Mouse (Mus musculus) heart, adult 11 months (tissue): Measurements from ENCODE around the gene Mid1.
"Not testable (repeated sequence)": the region's sequence is repeated elsewhere in the genome, so short reads cannot be mapped to it uniquely, and the experiment has no call there.

Experiments
- DNase-seq: peaks from one replicate; pipeline ENCODE4 v3.0.0; 2022

The Mid1 gene

GRCm38 (mm10) chrX:170003536-170003935 lies 318.5 kb downstream of the Mid1 start:
- DNase-seq, result peak; percentile 96

DNA sequence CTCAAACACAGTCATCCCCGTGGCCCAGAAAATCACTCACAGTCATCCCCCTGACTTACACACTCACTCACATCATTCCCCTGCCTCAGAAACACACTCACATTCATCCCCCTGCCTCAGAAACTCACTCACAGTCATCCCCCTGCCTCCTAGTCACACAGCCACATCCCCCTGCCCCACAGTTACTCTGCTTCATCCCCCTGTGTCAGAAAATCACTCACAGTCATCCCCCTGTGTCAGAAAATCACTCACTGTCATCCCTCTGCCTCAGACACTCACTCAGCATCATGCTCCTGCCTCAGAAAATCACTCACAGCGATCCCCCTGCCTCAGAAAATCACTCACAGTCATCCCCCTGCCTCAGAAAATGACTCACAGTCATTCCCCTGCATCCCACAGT lies 319.2 kb downstream of the Mid1 start:
- peak; percentile 97 for DNase-seq

GRCm38 (mm10) chrX:170004793-170005192 lies 319.8 kb downstream of the Mid1 start:
- not testable (repeated sequence) for DNase-seq

DNA sequence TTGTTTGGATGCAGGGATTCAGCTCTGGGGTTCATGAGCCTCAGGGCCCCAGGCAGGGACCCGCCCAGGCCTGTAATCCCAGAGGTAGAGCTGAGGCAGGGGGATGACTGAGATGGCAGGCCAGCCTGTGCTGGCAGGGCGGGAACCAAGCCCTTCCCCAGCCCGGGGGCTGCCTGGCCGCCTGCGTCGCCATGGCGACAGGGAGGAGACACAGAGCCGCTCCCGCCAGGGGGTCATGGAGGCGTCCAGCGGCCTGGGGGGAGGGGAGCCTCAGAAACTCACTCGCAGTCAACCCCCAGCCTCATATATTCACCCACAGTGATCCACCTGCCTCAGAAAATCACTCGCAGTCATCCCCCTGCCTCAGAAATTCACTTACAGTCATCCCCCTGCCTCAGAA lies 320.2 kb downstream of the Mid1 start:
- peak; percentile 98 for DNase-seq

GRCm38 (mm10) chrX:170005695-170006297 lies 320.8 kb downstream of the Mid1 start:
- peak; percentile 96 for DNase-seq

DNA sequence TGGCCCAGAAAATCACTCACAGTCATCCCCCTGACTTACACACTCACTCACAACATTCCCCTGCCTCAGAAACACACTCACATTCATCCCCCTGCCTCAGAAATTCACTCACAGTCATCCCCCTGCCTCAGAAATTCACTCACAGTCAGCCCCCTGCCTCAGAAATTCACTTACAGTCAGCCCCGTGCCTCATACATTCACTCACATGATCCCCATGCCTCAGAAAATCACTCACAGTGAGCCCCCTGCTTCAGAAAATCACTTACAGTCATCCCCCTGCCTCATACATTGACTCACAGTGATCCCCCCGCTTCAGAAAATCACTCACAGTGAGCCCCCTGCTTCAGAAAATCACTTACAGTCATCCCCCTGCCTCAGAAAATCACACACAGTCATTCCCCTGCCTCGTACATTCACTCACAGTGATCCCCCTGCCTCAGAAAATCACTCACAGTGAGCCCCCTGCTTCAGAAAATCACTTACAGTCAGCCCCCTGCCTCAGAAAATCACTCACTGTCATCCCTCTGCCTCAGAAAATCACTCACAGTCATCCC lies 321.8 kb downstream of the Mid1 start:
- DNase-seq, result peak; percentile 97

- DNase-seq, result peak; percentile 97
Observed at GRCm38 (mm10) chrX:170007375-170008178, 322.6 kb downstream of the Mid1 start.

DNA sequence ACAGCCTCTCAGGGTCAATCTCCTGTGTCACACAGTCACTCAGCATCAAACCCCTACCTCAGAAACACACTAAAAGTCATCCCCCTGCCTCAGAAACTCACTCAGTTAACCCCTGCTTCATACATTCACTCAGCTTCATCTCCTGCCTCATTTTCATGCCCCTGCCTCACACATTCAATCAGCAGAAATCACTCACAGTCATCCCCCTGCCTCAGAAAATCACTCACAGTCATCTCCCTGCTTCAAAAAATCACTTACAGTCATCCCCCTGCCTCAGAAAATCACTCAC lies 323.1 kb downstream of the Mid1 start:
- not testable (repeated sequence) for DNase-seq

GRCm38 (mm10) chrX:170008584-170008983 lies 323.6 kb downstream of the Mid1 start:
- DNase-seq, result not testable (repeated sequence)

GRCm38 (mm10) chrX:170009016-170009750 lies 324.2 kb downstream of the Mid1 start, which contains the start of gene Gm21887:
TSS of gene Gm21887 (plus strand) at chrX:170009659.
- DNase-seq, result peak; percentile 100

DNA sequence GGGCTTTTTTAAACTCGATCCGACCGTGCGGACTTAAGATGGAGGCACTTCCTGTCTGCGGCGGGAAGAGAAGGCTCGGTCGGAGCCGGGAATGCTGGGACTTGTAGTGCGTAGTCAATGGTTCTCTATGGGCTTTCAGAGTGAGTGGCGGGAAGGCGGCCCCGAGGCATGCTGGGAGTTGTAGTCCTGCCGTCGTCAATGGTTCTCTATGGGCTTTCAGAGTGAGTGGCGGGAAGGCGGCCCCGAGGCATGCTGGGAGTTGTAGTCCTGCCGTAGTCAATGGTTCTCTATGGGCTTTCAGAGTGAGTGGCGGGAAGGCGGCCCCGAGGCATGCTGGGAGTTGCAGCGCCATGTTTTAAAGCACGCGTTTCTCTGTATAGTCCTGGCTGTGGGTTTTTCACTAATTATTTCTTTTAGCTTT lies 324.8 kb downstream of the Mid1 start:
- peak; percentile 100 for DNase-seq

DNA sequence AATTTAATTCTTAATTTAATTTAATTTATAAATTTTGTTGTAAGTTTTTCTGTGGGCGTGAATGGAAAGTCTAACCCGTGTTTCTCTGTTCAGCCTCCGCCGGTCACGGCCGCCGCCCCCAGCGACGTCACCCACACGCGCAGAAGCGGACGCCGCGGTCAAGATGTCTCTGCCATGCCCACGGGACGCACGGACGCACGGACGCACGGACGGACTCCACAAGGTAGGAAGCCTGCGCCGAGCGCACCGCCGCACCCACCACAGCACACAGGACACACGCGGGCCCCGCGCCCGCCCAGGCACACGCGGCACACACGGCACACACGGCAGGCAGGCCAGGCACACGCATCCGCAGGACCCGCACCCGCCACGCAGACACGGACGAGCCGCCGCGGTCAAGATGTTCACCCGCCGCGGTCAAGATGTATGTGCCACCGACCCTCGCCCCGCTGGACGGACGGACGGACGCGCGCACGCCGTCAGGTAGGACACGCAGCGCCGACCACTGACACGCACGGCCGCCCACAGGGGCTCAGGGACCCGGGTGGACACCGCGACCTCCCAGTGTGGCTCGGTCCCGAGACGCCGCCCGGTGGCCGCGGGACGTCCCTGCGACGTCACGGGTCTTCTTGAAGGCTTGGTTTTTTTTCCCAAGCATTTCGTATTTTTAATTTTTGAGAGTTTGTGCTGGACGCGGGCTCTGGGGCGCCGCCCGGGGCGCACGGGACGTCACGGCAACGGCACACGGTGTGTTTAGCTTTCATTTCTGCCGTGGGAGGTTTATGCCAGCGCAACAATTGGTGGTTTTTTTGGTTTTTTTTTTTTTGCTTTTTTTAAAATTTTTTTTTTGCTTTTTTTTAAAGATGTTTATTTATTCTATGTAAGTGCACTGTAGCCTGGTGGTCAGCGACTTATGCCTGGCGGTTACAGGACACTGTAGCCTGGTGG lies 325.9 kb downstream of the Mid1 start:
- DNase-seq, result peak; percentile 99

DNA sequence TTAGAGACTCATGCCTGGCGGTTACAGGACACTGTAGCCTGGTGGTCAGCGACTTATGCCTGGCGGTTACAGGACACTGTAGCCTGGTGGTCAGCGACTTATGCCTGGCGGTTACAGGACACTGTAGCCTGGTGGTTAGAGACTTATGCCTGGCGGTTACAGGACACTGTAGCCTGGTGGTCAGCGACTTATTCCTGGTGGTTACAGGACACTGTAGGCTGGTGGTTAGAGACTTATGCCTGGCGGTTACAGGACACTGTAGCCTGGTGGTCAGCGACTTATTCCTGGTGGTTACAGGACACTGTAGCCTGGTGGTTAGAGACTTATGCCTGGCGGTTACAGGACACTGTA lies 326.5 kb downstream of the Mid1 start:
- not testable (repeated sequence) for DNase-seq

GRCm38 (mm10) chrX:170013421-170013820 lies 328.4 kb downstream of the Mid1 start:
- DNase-seq, result not testable (repeated sequence)

GRCm38 (mm10) chrX:170014038-170014437 lies 329.0 kb downstream of the Mid1 start:
- DNase-seq, result not testable (repeated sequence)

DNA sequence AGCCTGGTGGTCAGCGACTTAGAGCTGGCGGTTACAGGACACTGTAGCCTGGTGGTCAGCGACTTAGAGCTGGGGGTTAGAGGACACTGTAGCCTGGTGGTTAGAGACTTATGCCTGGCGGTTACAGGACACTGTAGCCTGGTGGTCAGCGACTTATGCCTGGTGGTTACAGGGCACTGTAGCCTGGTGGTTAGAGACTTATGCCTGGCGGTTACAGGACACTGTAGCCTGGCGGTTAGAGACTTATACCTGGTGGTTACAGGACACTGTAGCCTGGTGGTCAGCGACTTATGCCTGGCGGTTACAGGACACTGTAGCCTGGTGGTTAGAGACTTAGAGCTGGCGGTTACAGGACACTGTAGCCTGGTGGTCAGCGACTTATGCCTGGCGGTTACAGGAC lies 330.9 kb downstream of the Mid1 start:
- peak; percentile 95 for DNase-seq

DNA sequence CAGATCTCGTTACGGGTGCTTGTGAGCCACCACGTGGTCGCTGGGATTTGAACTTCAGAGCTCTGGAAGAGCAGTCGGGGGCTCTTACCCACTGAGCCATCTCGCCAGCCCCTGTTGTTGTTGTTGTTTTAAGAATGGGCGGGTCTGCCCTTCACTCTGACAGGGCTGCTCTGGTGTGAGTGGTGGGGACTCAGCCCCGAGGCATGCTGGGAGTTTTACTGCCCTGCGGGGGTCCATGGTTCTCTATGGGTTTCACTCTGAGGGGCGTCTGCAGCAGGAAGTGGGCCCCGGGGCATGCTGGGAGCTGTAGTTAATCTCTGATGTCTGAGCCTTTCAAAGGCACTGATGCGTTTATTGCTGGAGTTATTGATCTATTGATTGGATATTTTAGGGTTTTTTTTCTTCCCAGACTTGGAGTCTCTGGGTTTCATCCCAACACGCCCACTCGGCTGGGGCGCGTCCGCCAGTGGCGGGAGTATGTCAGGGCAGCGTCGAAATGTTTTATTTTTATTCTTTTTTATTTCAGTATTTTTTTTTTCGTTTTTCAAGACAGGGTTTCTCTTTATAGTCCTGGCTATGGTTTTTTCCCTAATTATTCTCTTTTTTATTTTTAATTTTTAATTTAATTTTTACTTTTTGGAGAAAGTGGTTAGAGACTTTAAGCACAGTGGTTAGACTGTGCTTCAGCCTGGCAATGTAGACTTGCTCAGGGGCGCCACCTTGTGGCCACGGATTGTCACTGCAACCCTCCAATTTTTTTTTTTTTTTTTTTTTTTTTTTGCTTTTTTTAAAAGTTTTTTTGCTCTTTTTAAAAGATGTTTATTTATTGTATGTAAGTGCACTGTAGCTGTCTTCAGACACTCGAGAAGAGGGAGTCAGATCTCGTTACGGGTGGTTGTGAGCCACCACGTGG lies 332.6 kb downstream of the Mid1 start:
- peak; percentile 98 for DNase-seq

GRCm38 (mm10) chrX:170018571-170019218 lies 333.7 kb downstream of the Mid1 start:
- DNase-seq, result peak; percentile 99

- peak; percentile 98 for DNase-seq
Observed at GRCm38 (mm10) chrX:170019219-170019953, 334.4 kb downstream of the Mid1 start.
